Mouse (Mus musculus): Measurements from ENCODE around the gene Tenm4.

DNA sequence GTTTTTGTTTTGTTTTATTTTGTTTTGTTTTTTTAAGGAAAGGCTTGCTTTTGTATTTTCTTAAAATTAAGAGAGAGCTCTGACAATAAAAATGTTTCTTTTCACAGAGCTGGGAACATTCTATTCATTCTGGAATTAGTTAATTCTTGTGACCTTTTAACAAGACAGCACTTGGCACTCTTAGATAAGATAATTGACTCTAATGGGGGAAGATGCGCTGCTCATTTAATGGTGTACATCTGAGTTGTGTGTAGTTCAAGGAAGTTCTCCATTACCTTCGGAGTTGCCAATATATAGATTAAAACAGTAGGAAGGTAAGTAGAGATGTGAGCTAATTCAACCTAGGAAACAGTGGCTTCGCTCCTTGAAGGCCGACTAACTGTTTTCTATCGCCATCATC, 554.6 kb downstream of the Tenm4 start:
- TF ChIP-seq CTCF (IDR thresholded peaks at IDR 0.05; ENCODE audit: low read depth, low read length) (no peak), POLR2A (IDR thresholded peaks at IDR 0.05; ENCODE audit: extremely low read depth, insufficient read depth, low read length) (no peak)

Measured in liver, adult 2 months (tissue).